Mouse (Mus musculus): Measurements from ENCODE around the gene Atg101. TPM values are rescaled to one million over a fixed set of nuclear protein-coding genes. Genes with fewer than 3 reads are reported as not detected.

The Atg101 gene
- polyA plus RNA-seq, 1 experiment from 2014 or later: 84.3 TPM

GRCm38 (mm10) chr15:101338359-101338758 is 54.3 kb downstream of the Atg101 start:
- H3K4me3 ChIP-seq: no peak overlapping the region
- no peaks in the 10 kb centered on the region for H3K36me3 ChIP-seq (replicated peaks)
- no peak for ATAC-seq (replicated peaks)
- no peak overlapping the region for H3K9ac ChIP-seq
- H3K4me1 ChIP-seq: no peaks in the 10 kb centered on the region
- no peaks in the 10 kb centered on the region for H3K9me3 ChIP-seq
- H3K27me3 ChIP-seq (replicated peaks): 0 out of 2 replicates have a peak, but pooled peaks cover 4% of the 10 kb centered on the region
- no peak overlapping the region for H3K27ac ChIP-seq
- no peak overlapping the region for H3K4me2 ChIP-seq
- WGBS: 85% methylated on average over 4 of the region's 4 CpGs

- WGBS: 0% methylated on average over 2 of the region's 2 CpGs
- H3K4me1 ChIP-seq: no peaks in the 10 kb centered on the region
- 0 out of 2 replicates have a peak, but pooled peaks cover 4% of the 10 kb centered on the region for H3K27me3 ChIP-seq (replicated peaks)
- no peak overlapping the region for H3K4me3 ChIP-seq
- no peak overlapping the region for H3K9ac ChIP-seq
- ATAC-seq (replicated peaks): peak; percentile 92
- no peak overlapping the region for H3K4me2 ChIP-seq
- H3K27ac ChIP-seq: no peak overlapping the region
- H3K9me3 ChIP-seq: no peaks in the 10 kb centered on the region
- no peaks in the 10 kb centered on the region for H3K36me3 ChIP-seq (replicated peaks)
Measured at GRCm38 (mm10) chr15:101339537-101339936, 55.5 kb downstream of the Atg101 start.

Other genes with a start within 250 kb of the Atg101 start
- gene Gm47841, start 236.9 kb upstream of the Atg101 start, polyA plus RNA-seq (2015; fragmentation: Nextera tagmentation; extraction: Ambion mirVana): not detected in 2 replicates
- 0.09 TPM in 1 of 2 replicates, not detected in the other for gene Fignl2, start 205.7 kb upstream of the Atg101 start, polyA plus RNA-seq (2015; fragmentation: Nextera tagmentation; extraction: Ambion mirVana)
- gene Ankrd33, start 168.5 kb upstream of the Atg101 start, polyA plus RNA-seq (2015; fragmentation: Nextera tagmentation; extraction: Ambion mirVana): not detected in 2 replicates
- 8.6 and 8.7 TPM in 2 replicates for gene Acvrl1, start 155.8 kb upstream of the Atg101 start, polyA plus RNA-seq (2015; fragmentation: Nextera tagmentation; extraction: Ambion mirVana)
- gene Acvr1b, start 110.2 kb upstream of the Atg101 start, polyA plus RNA-seq (2015; fragmentation: Nextera tagmentation; extraction: Ambion mirVana): 23.3 and 24.9 TPM in 2 replicates
- 1.3 and 1.9 TPM in 2 replicates for gene Grasp, start 60.1 kb upstream of the Atg101 start, polyA plus RNA-seq (2015; fragmentation: Nextera tagmentation; extraction: Ambion mirVana)
- gene Nr4a1, start 30.0 kb upstream of the Atg101 start, polyA plus RNA-seq (2015; fragmentation: Nextera tagmentation; extraction: Ambion mirVana): 4.2 and 4.9 TPM in 2 replicates
- gene 6030408B16Rik, start 8.9 kb downstream of the Atg101 start, polyA plus RNA-seq (2015; fragmentation: Nextera tagmentation; extraction: Ambion mirVana): 0.28 and 0.45 TPM in 2 replicates
- 0.09 and 0.23 TPM in 2 replicates for gene Krt80, start 85.9 kb downstream of the Atg101 start, polyA plus RNA-seq (2015; fragmentation: Nextera tagmentation; extraction: Ambion mirVana)
- 0.52 and 0.62 TPM in 2 replicates for gene Krt7, start 126.8 kb downstream of the Atg101 start, polyA plus RNA-seq (2015; fragmentation: Nextera tagmentation; extraction: Ambion mirVana)
- 0.40 and 0.83 TPM in 2 replicates for gene Krt87, start 154.5 kb downstream of the Atg101 start, polyA plus RNA-seq (2015; fragmentation: Nextera tagmentation; extraction: Ambion mirVana)
- not detected in 2 replicates for gene Krt88, start 163.5 kb downstream of the Atg101 start, polyA plus RNA-seq (2015; fragmentation: Nextera tagmentation; extraction: Ambion mirVana)
- 0.12 TPM in 1 of 2 replicates, not detected in the other for gene Krt81, start 179.5 kb downstream of the Atg101 start, polyA plus RNA-seq (2015; fragmentation: Nextera tagmentation; extraction: Ambion mirVana)
- 0.17 TPM in 1 of 2 replicates, not detected in the other for gene Krt86, start 189.2 kb downstream of the Atg101 start, polyA plus RNA-seq (2015; fragmentation: Nextera tagmentation; extraction: Ambion mirVana)
- not detected in 2 replicates for gene Krt83, start 207.2 kb downstream of the Atg101 start, polyA plus RNA-seq (2015; fragmentation: Nextera tagmentation; extraction: Ambion mirVana)
- not detected in 2 replicates for gene Gm49425, start 233.0 kb downstream of the Atg101 start, polyA plus RNA-seq (2015; fragmentation: Nextera tagmentation; extraction: Ambion mirVana)
- gene Krt84, start 248.5 kb downstream of the Atg101 start, polyA plus RNA-seq (2015; fragmentation: Nextera tagmentation; extraction: Ambion mirVana): not detected in 2 replicates